Mouse (Mus musculus): ENCODE results near the gene Metrn. TPM values are rescaled to one million over a fixed set of nuclear protein-coding genes. Genes with fewer than 3 reads are reported as not detected.
"Not testable (repeated sequence)": the region's sequence is repeated elsewhere in the genome, so short reads cannot be mapped to it uniquely, and the experiment has no call there.

The Metrn gene
- polyA plus RNA-seq, 1 experiment, result 29.6 TPM

- Histone ChIP-seq H3K4me3 (ENCODE audit: low read depth, low read length) (no peak overlapping the region), H3K9ac (ENCODE audit: low read depth, poor library complexity, severe bottlenecking) (no peak overlapping the region), H3K36me3 (ENCODE audit: control insufficient read depth, insufficient read depth, low read length, poor library complexity, severe bottlenecking) (no peaks in the 10 kb centered on the region), H3K9me3 (replicated peaks; ENCODE audit: control insufficient read depth, insufficient read depth, low read length, poor library complexity, severe bottlenecking) (no peaks in the 10 kb centered on the region), H3K4me1 (ENCODE audit: control insufficient read depth, insufficient read depth, low read length) (no peaks in the 10 kb centered on the region), H3K27me3 (ENCODE audit: control insufficient read depth, insufficient read depth, low read length, poor library complexity, severe bottlenecking) (no peaks in the 10 kb centered on the region), H3K27ac (ENCODE audit: insufficient read depth, low read length) (no peak overlapping the region)
- TF ChIP-seq CTCF (IDR thresholded peaks at IDR 0.05; ENCODE audit: low read depth, low read length), result peak; percentile 40
- no peak for TF ChIP-seq POLR2A (IDR thresholded peaks at IDR 0.05; ENCODE audit: insufficient read depth, low read length)
Measured at GRCm38 (mm10) chr17:25813471-25813870, 16.5 kb upstream of the Metrn start.

- no peak overlapping the region for H3K9ac ChIP-seq (ENCODE audit: low read depth, poor library complexity, severe bottlenecking)
- no peaks in the 10 kb centered on the region for H3K9me3 ChIP-seq (replicated peaks; ENCODE audit: control insufficient read depth, insufficient read depth, low read length, poor library complexity, severe bottlenecking)
- no peaks in the 10 kb centered on the region for H3K27me3 ChIP-seq (ENCODE audit: control insufficient read depth, insufficient read depth, low read length, poor library complexity, severe bottlenecking)
- H3K4me3 ChIP-seq (ENCODE audit: low read depth, low read length), result no peak overlapping the region
- TF ChIP-seq EP300 (IDR thresholded peaks at IDR 0.05; ENCODE audit: insufficient read depth, low read depth, low read length) (no peak), CTCF (IDR thresholded peaks at IDR 0.05; ENCODE audit: low read depth, low read length) (no peak), POLR2A (IDR thresholded peaks at IDR 0.05; ENCODE audit: insufficient read depth, low read length) (no peak)
- H3K4me1 ChIP-seq (ENCODE audit: control insufficient read depth, insufficient read depth, low read length), result no peaks in the 10 kb centered on the region
- H3K36me3 ChIP-seq (ENCODE audit: control insufficient read depth, insufficient read depth, low read length, poor library complexity, severe bottlenecking), result no peaks in the 10 kb centered on the region
- no peak overlapping the region for H3K27ac ChIP-seq (ENCODE audit: insufficient read depth, low read length)
Measured at GRCm38 (mm10) chr17:25810890-25811289, 14.0 kb upstream of the Metrn start.

GRCm38 (mm10) chr17:25809606-25810340, 12.8 kb upstream of the Metrn start:
- peak overlapping the region; percentile 84 for H3K4me3 ChIP-seq (ENCODE audit: low read depth, low read length)
- no peaks in the 10 kb centered on the region for H3K27me3 ChIP-seq (ENCODE audit: control insufficient read depth, insufficient read depth, low read length, poor library complexity, severe bottlenecking)
- no peak overlapping the region for H3K27ac ChIP-seq (ENCODE audit: insufficient read depth, low read length)
- no peaks in the 10 kb centered on the region for H3K36me3 ChIP-seq (ENCODE audit: control insufficient read depth, insufficient read depth, low read length, poor library complexity, severe bottlenecking)
- no peaks in the 10 kb centered on the region for H3K9me3 ChIP-seq (replicated peaks; ENCODE audit: control insufficient read depth, insufficient read depth, low read length, poor library complexity, severe bottlenecking)
- peak overlapping the region; percentile 73 for H3K9ac ChIP-seq (ENCODE audit: low read depth, poor library complexity, severe bottlenecking)
- no peak for TF ChIP-seq CTCF (IDR thresholded peaks at IDR 0.05; ENCODE audit: low read depth, low read length)
- TF ChIP-seq POLR2A (IDR thresholded peaks at IDR 0.05; ENCODE audit: insufficient read depth, low read length), result no peak
- TF ChIP-seq EP300 (IDR thresholded peaks at IDR 0.05; ENCODE audit: insufficient read depth, low read depth, low read length), result no peak
- no peaks in the 10 kb centered on the region for H3K4me1 ChIP-seq (ENCODE audit: control insufficient read depth, insufficient read depth, low read length)

GRCm38 (mm10) chr17:25808789-25809605, 12.1 kb upstream of the Metrn start, which contains the start of gene Fbxl16:
Fbxl16 (plus strand) TSS chr17:25809085.
- no peaks in the 10 kb centered on the region for H3K9me3 ChIP-seq (replicated peaks; ENCODE audit: control insufficient read depth, insufficient read depth, low read length, poor library complexity, severe bottlenecking)
- H3K4me3 ChIP-seq (ENCODE audit: low read depth, low read length), result peak within 1 kb of the TSS; percentile 84
- H3K27ac ChIP-seq (ENCODE audit: insufficient read depth, low read length), result no peak within 1 kb of the TSS
- TF ChIP-seq EP300 (IDR thresholded peaks at IDR 0.05; ENCODE audit: insufficient read depth, low read depth, low read length) (peak; percentile 19; the same call in 1 of the 2 replicates), POLR2A (IDR thresholded peaks at IDR 0.05; ENCODE audit: insufficient read depth, low read length) (no peak)
- no peaks in the 10 kb centered on the region for H3K4me1 ChIP-seq (ENCODE audit: control insufficient read depth, insufficient read depth, low read length)
- peak within 1 kb of the TSS; percentile 73 for H3K9ac ChIP-seq (ENCODE audit: low read depth, poor library complexity, severe bottlenecking)
- no peaks in the 10 kb centered on the region for H3K36me3 ChIP-seq (ENCODE audit: control insufficient read depth, insufficient read depth, low read length, poor library complexity, severe bottlenecking)
- H3K27me3 ChIP-seq (ENCODE audit: control insufficient read depth, insufficient read depth, low read length, poor library complexity, severe bottlenecking), result no peaks in the 10 kb centered on the region

- H3K9me3 ChIP-seq (replicated peaks; ENCODE audit: control insufficient read depth, insufficient read depth, low read length, poor library complexity, severe bottlenecking), result no peaks in the 10 kb centered on the region
- no peak for TF ChIP-seq POLR2A (IDR thresholded peaks at IDR 0.05; ENCODE audit: insufficient read depth, low read length)
- TF ChIP-seq EP300 (IDR thresholded peaks at IDR 0.05; ENCODE audit: insufficient read depth, low read depth, low read length), result no peak
- no peak for TF ChIP-seq CTCF (IDR thresholded peaks at IDR 0.05; ENCODE audit: low read depth, low read length)
- H3K4me3 ChIP-seq (ENCODE audit: low read depth, low read length), result no peak overlapping the region
- H3K36me3 ChIP-seq (ENCODE audit: control insufficient read depth, insufficient read depth, low read length, poor library complexity, severe bottlenecking), result no peaks in the 10 kb centered on the region
- H3K4me1 ChIP-seq (ENCODE audit: control insufficient read depth, insufficient read depth, low read length), result no peaks in the 10 kb centered on the region
- H3K27me3 ChIP-seq (ENCODE audit: control insufficient read depth, insufficient read depth, low read length, poor library complexity, severe bottlenecking), result no peaks in the 10 kb centered on the region
- H3K9ac ChIP-seq (ENCODE audit: low read depth, poor library complexity, severe bottlenecking), result peak overlapping the region; percentile 73; the same call in 1 of the 2 replicates
- H3K27ac ChIP-seq (ENCODE audit: insufficient read depth, low read length), result no peak overlapping the region
Measured at GRCm38 (mm10) chr17:25808028-25808427, 11.1 kb upstream of the Metrn start.

- not testable (repeated sequence) for H3K9ac ChIP-seq (ENCODE audit: low read depth, poor library complexity, severe bottlenecking); H3K4me3 ChIP-seq (ENCODE audit: low read depth, low read length); H3K36me3 ChIP-seq (ENCODE audit: control insufficient read depth, insufficient read depth, low read length, poor library complexity, severe bottlenecking); H3K27me3 ChIP-seq (ENCODE audit: control insufficient read depth, insufficient read depth, low read length, poor library complexity, severe bottlenecking); H3K9me3 ChIP-seq (replicated peaks; ENCODE audit: control insufficient read depth, insufficient read depth, low read length, poor library complexity, severe bottlenecking); H3K27ac ChIP-seq (ENCODE audit: insufficient read depth, low read length); H3K4me1 ChIP-seq (ENCODE audit: control insufficient read depth, insufficient read depth, low read length)
Measured at GRCm38 (mm10) chr17:25807452-25807851, 10.5 kb upstream of the Metrn start.

All from ES-Bruce4 (cell line).